Mouse (Mus musculus) NIH3T3 (cell line): ENCODE measurements around the gene Blvra.
"Not testable (repeated sequence)": the region's sequence is repeated elsewhere in the genome, so short reads cannot be mapped to it uniquely, and the experiment has no call there.

Experiments used
- DNase-seq: peaks from one replicate; pipeline ENCODE4 v3.0.0-alpha.2; 2012; ENCODE audit warnings: low read depth

Gene Blvra

DNA sequence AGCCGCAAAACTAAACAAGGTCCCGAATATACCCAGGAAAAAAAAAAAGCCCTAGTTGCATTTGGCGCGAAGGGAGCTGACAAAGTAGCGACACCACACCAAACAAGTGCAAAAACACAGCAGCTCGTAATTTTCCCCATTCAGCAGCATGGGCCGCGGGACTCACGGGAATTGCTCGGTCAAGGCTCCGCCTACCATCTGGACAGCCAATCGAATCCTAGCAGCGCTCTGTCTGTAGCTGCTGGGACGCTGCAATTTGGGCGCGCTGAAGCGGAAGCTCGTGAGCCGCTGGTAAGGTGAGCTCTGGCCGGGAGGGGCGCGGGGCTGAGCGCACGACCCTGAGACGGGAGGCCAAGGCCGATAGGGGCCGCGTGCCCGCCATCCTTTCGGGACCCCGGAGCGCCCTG is at the start of gene Blvra:
Blvra (plus strand) TSS at position 231 of the 407 bp plus-strand sequence.
- DNase-seq = peak; percentile 92

GRCm38 (mm10) chr2:127035006-127035605 is 35.4 kb upstream of the Blvra start:
- no peak for DNase-seq

DNA sequence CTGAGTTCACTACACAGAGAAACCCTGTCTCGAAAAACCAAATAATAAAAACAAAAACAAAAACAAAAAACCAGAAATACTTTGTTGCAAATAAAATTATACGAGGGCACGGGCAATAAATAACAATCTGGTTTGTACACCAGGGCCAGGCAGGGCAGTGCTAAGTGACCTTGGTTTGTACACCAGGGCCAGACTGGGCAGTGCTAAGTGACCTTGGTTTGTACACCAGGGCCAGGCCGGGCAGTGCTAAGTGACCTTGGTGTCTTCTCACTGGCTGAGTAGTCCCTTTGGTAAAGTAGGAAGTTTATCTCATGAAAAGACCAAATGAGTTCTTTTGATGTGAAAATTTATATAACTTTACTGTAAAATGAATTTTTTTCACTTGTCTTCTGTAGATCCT is 33.2 kb upstream of the Blvra start:
- no peak for DNase-seq

DNA sequence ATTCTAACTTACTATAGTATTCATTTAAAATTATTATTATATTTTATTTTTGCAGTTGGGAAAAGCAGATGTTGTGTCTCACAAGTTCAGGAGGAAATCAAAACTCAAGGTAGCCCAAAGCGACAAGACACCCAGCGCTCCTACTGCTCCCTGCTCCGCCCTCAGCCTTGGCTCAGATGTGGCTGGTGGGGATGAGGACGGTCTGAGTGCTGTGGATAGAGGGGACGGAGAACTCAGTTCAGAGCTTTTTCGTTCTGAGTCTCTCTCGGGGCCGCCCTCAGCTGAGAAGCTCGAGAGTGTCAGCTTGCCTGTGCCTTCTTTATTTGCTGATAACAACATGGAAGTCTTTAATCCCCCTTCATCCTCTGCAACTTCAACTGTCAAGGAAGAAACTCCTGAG is 9.0 kb upstream of the Blvra start:
- no peak for DNase-seq

DNA sequence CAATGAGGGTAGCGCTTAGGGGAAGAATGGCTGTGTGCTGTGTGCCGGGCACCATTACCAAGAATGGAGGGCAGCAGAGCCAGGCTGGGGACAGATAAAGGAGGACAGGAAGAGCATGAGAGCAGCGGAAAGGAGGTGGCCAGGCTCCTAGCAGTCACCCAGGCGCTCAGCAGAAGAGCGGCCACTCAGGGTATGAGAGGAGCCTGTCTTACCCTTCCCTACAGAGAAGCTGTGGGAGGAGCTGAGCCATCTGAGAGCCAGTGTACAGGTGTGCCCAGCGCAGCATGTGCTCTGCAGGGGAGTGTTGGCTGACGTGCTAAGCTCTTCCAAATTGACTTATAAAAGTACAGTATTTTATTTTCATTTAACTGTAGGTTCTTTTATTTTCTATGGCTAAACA is 1.7 kb upstream of the Blvra start:
- no peak for DNase-seq

DNA sequence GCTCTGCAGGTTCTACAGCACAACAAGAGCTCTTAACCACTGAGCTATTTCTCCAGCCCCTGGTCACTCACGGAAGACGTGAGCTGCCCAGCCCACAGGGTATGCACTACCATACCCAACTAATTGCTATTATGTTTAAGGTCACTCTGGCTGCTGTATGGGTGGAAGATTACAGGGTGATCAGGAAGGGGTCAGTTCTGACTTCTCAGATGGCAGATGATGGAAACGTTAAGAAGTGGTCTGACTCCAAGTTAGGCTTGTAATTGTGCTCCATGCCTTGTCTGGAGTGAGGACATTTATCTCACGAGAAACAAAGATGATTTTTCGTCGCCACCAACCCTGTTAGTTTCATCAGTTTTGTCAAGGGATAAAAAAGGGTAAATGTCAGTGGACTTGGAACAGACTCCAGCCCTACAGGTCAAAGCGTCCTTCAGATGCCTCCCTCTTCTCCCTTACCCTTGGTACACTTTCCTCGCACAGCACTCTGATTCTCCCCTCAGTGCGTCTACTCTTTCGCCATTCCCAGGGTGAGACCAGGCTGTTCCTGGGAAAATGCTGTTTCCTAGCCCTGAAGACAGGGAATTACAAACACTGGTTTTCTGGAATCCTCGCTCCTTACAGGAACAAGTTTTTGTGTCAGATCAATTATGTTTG is 557 bp upstream of the Blvra start:
- no peak for DNase-seq

- DNase-seq = no peak
Measured at GRCm38 (mm10) chr2:127070879-127071278, 414 bp downstream of the Blvra start.

- DNase-seq = no peak
Measured at GRCm38 (mm10) chr2:127074116-127074515, 3.7 kb downstream of the Blvra start.

GRCm38 (mm10) chr2:127077611-127078010 is 7.1 kb downstream of the Blvra start:
- no peak for DNase-seq

DNA sequence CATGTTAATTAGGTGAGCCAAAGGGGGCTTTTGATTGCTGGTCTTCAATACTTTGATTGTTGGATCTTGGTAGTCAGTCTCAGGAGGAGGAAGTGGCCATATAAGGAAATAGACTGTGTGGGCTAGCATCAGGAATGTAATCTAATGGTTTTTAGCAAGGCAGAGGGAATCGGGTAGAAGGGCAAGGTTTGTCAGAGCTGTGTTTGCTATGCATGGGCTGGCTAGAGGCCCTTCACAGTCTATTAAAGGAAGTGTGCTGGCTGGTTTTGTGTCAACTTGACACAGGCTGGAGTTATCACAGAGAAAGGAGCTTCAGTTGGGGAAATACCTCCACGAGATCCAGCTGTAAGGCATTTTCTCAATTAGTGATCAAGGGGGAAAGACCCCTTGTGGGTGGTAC is 8.6 kb downstream of the Blvra start:
- not testable (repeated sequence) for DNase-seq

GRCm38 (mm10) chr2:127079881-127080590 is 9.6 kb downstream of the Blvra start:
- no peak for DNase-seq

DNA sequence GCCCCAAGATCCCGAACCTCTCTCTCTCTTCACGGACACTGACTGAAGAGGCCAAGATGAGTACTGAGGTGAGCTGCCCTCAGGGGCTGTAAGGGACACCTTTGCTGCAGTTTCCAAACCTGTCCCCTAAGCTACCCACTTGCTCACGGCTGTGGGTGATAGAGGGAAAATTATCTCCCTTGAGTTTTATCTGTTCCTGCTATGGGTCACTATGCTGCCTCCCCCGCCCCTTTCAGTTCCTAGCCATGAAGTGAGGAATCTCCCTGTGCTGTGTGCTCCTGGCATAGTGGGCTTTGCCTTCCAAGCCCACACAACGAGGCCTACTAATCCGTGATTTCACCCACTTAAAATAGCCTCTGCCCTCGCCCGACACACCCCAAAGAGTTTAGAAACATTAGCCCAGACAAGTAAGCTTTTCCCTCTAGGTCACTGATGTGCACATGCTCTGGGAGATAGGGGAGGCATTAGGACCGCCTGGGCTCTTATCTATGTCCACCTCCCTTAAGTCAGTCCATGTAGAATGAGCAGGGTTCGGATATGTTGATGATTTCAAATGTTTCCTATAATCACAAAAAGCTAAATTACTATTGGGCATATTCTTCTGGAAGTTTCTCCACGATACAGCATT is 10.2 kb downstream of the Blvra start:
- DNase-seq = no peak

DNA sequence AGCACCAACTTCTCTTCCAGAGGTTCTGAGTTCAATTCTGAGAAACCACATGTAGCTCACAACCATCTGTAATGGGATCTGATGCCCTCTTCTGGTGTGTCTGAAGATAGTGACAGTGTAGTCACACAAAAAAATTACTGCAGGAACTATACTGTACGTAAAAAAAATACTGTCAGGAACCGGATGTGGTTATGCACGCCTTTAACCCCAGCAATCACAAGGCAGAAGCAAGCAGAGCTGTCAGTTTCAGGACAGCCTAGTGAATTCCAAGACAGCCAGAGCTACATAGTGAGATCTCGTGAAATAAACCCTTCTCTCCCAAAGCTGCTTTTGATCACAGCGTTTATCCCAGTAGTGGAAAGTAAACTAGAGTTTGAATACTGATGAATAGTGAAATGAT is 15.8 kb downstream of the Blvra start:
- DNase-seq = no peak

GRCm38 (mm10) chr2:127090151-127090550 is 19.7 kb downstream of the Blvra start:
- not testable (repeated sequence) for DNase-seq

DNA sequence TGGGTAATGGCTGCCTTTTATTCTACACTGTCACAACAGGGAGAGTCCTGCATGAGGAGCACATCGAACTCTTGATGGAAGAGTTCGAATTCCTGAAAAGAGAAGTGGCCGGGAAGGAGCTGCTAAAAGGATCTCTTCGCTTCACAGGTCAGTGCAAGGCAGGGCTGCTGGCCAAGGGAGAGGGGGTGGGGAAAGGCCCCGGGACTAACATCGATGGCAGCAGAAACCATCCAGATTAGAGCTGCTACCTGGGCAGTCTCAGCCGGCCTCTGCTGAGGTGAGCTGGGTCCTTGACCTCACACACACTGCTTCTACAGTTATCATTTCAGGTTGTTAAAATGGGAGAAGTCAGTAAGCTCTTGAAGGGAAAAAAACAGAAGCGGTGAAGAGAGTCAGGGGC is 21.5 kb downstream of the Blvra start:
- no peak for DNase-seq

- no peak for DNase-seq
Measured at GRCm38 (mm10) chr2:127108986-127109385, 38.5 kb downstream of the Blvra start.

DNA sequence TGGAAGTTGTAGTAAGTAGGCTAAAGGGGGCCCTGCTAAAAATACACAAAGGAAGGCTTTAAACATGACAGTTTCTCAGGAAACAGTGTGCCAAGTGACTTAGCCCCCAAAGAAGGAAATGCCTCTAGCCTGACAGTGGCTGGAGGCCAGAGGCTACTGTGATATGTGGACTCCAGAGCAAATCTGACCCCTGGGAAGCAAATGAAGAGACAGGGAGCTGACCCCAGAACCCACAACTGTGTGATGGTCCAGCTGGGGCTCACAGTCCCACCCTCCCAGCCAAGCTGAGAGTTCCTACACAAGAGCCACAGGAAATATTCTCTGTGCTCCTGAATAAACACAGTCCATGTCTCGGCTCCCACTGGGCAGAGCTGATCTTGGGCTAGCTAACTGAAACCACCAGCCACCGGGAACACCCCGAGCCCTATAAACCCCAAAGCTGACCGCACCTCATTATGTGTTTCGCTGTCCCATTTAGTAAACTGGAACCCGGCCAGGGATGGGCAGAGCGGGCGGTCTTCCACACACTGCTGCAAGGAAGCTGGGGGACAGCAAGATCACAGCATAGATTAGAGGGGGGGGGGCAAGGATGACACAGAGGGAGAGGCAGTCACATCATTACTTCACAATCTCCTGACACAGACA is 51.2 kb downstream of the Blvra start:
- DNase-seq = no peak

DNA sequence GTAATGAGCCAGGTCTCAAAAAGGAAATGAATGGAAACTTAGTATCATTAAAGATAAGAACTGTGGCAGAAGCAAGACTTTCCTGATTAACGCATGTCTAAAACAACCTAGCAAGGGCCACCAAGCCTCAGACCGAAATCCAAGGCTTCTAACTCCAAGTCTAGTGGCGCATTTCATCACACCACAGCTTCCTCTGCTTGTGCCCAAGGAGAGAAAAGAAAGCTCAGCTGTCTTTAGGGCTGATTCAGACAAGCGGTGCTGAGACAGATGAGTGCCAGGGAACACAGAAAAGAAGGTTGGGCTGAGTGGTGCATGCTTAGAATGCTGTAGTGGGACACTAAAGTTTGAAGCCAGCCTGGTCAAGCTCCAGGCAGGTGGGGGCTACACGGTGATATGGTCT is 58.5 kb downstream of the Blvra start:
- no peak for DNase-seq

- DNase-seq = no peak
Measured at GRCm38 (mm10) chr2:127131353-127131752, 60.9 kb downstream of the Blvra start.

GRCm38 (mm10) chr2:127133621-127134461 is 63.4 kb downstream of the Blvra start, which contains the start of gene Ncaph:
Ncaph (minus strand) TSS chr2:127133954.
- peak; percentile 96 for DNase-seq

GRCm38 (mm10) chr2:127135255-127135654 is 64.8 kb downstream of the Blvra start:
- not testable (repeated sequence) for DNase-seq
